Mouse (Mus musculus) MEL (cell line): ENCODE measurements at regions not wholly inside any gene's neighbourhood (a gene's known extent, or its start where the extent isn't known, plus 50 kb on each side); places are given as distances from the start of the nearest gene placed in this dataset.

ENCODE experiments used
- CTCF ChIP-seq, 3 experiments: IDR thresholded peaks in 2 of 3; conservative IDR thresholded peaks in 1 of 3; 2 replicates each; pipeline ENCODE4 v1.5.1; 2011 to 2012; ENCODE audit warnings: low read length in 3 of 3, low read depth in 2 of 3, mild to moderate bottlenecking in 2 of 3, improper control_type of control experiment in 1 of 3, inconsistent platforms in 1 of 3, mixed read lengths in 1 of 3, moderate library complexity in 1 of 3; ENCODE audit not compliant: control insufficient read depth in 1 of 3, insufficient read depth in 1 of 3, poor library complexity in 1 of 3, severe bottlenecking in 1 of 3
- GABPA ChIP-seq: IDR thresholded peaks from 2 replicates; pipeline ENCODE4 v1.6.1; 2012; ENCODE audit warnings: low read depth, mild to moderate bottlenecking, inconsistent platforms, low read length, improper control_type of control experiment, moderate library complexity
- GATA1 ChIP-seq: IDR thresholded peaks from 2 replicates; pipeline ENCODE4 v1.6.1; 2011; ENCODE audit warnings: low read depth, low read length, improper control_type of control experiment
- HCFC1 ChIP-seq: IDR thresholded peaks from 2 replicates; pipeline ENCODE4 v1.6.1; 2012; ENCODE audit warnings: low read depth, mild to moderate bottlenecking, inconsistent platforms, low read length, improper control_type of control experiment, moderate library complexity
- MEF2A ChIP-seq: IDR thresholded peaks from 2 replicates; pipeline ENCODE4 v1.6.1; 2014; ENCODE audit warnings: low read depth, mild to moderate bottlenecking, inconsistent platforms, low read length, improper control_type of control experiment; ENCODE audit not compliant: poor library complexity, insufficient replicate concordance, severe bottlenecking; ENCODE audit errors: extremely low read depth
- NELFE ChIP-seq: IDR thresholded peaks from 2 replicates; pipeline ENCODE4 v1.6.1; 2011; ENCODE audit warnings: low read depth, low read length, improper control_type of control experiment
- POLR2A ChIP-seq, 2 experiments: IDR thresholded peaks; 2 replicates each; pipeline ENCODE4 v1.6.1; 2011 to 2012; ENCODE audit warnings: low read length in 2 of 2, mild to moderate bottlenecking in 2 of 2, control low read depth in 1 of 2, improper control_type of control experiment in 1 of 2, low read depth in 1 of 2, moderate library complexity in 1 of 2; ENCODE audit not compliant: control insufficient read depth in 1 of 2, insufficient read depth in 1 of 2, poor library complexity in 1 of 2
- SMC3 ChIP-seq: IDR thresholded peaks from 2 replicates; pipeline ENCODE4 v1.6.1; 2011; ENCODE audit warnings: low read depth, low read length, improper control_type of control experiment
- TCF12 ChIP-seq: IDR thresholded peaks from 2 replicates; pipeline ENCODE4 v1.6.1; 2014; ENCODE audit warnings: low read depth, mild to moderate bottlenecking, inconsistent platforms, low read length, improper control_type of control experiment, moderate library complexity
- ZKSCAN1 ChIP-seq: IDR thresholded peaks from 2 replicates; pipeline ENCODE4 v1.6.1; 2012; ENCODE audit warnings: low read depth, mild to moderate bottlenecking, inconsistent platforms, low read length, improper control_type of control experiment, moderate library complexity

DNA sequence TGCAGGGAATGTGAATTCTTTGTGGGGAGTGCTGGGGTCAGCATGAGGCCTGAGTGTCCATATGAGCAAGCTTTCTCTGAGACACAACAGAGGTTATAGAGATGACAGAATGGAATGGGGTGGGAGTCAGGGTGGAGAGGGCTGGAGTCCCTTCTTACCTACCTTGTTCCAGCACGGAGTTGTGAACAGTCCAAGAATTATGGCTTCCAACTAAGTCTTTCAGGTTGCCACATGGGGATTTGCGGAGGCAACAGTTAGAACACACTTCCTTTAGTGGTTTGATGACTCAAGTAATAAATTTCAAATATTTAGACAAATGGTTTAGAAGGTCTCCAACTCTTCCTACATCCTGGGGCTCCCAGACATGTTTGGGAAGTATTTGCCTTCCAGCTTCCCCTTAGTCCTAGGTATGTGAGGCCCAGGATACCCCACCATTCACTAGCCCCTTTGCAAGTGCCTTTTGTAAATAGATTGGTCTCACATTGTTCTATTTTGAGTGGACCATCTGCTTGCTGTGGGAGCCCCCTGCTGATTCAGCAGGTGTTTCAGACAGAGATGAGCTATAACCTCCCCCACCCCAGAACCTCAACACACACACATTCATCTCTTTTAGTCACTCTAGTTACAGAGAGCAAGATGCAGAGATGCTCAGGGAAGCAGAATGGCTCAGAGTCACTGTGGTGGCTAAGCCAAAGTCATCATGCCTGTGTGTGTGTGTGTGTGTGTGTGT, 55.1 kb upstream of the Spon1 start:
- TF ChIP-seq CTCF (IDR thresholded peaks at IDR 0.05 in 2 of 3, conservative IDR thresholded peaks at IDR 0.05 in 1 of 3; ENCODE audit: control insufficient read depth in 1 of 3, insufficient read depth in 1 of 3, low read depth in 2 of 3, low read length in 3 of 3, poor library complexity in 1 of 3, severe bottlenecking in 1 of 3) (no peak), TCF12 (no peak), POLR2A (IDR thresholded peaks at IDR 0.05; ENCODE audit: control insufficient read depth in 1 of 2, insufficient read depth in 1 of 2, low read depth in 1 of 2, low read length in 2 of 2, poor library complexity in 1 of 2) (no peak), SMC3 (no peak), GABPA (no peak), NELFE (no peak), ZKSCAN1 (no peak), GATA1 (no peak), MEF2A (no peak), HCFC1 (no peak)
